Mouse (Mus musculus) mouse embryonic stem cell (cell line): ENCODE data around the gene Hs3st5.

Experiments
- in situ Hi-C, 2 experiments: fragments of 300-500 bp; cut with MboI; formaldehyde crosslinking; loops; 1 replicate in 1 of 2; 3 replicates in 1 of 2; pipeline ENCODE4 v1.14.3; 2019 to 2020; ENCODE audit warnings: low sequenced_read_pairs in 2 of 2, low pct_unique_long_range_greater_than_20kb in 1 of 2, mixed read lengths in 1 of 2; ENCODE audit not compliant: unreplicated experiment in 1 of 2

Gene Hs3st5

GRCm38 (mm10) chr10:36754471-36754870 lies 247.9 kb downstream of the Hs3st5 start:
- in situ Hi-C loops = no loop called here

- in situ Hi-C loops = no loop called here
These were observed 267.0 kb downstream of the Hs3st5 start for GRCm38 (mm10) chr10:36773595-36773994.

GRCm38 (mm10) chr10:36774898-36775297 lies 268.3 kb downstream of the Hs3st5 start:
- in situ Hi-C loops = loop anchor here in 1 of 2 experiments (25.0 kb wide), 1 partner anchor 238 kb away; no protein-coding TSS in a partner anchor

GRCm38 (mm10) chr10:36781641-36782040 lies 275.0 kb downstream of the Hs3st5 start:
- in situ Hi-C loops = loop anchor here in 1 of 2 experiments (25.0 kb wide), 1 partner anchor 244 kb away; no protein-coding TSS in a partner anchor

GRCm38 (mm10) chr10:36786970-36787369 lies 280.4 kb downstream of the Hs3st5 start:
- in situ Hi-C loops = loop anchor here in 1 of 2 experiments (25.0 kb wide), 1 partner anchor 250 kb away; no protein-coding TSS in a partner anchor

- in situ Hi-C loops = loop anchor here in 1 of 2 experiments (25.0 kb wide), 1 partner anchor 254 kb away; no protein-coding TSS in a partner anchor
These were observed 285.2 kb downstream of the Hs3st5 start for GRCm38 (mm10) chr10:36791771-36792170.

GRCm38 (mm10) chr10:36795311-36795710 lies 288.7 kb downstream of the Hs3st5 start:
- in situ Hi-C loops = loop anchor here in 1 of 2 experiments (25.0 kb wide), 1 partner anchor 258 kb away; no protein-coding TSS in a partner anchor

- in situ Hi-C loops = no loop called here
These were observed 294.4 kb downstream of the Hs3st5 start for GRCm38 (mm10) chr10:36800925-36801482.

GRCm38 (mm10) chr10:36803705-36804104 lies 297.1 kb downstream of the Hs3st5 start:
- in situ Hi-C loops = no loop called here

- in situ Hi-C loops = no loop called here
These were observed 298.7 kb downstream of the Hs3st5 start for GRCm38 (mm10) chr10:36805265-36805664.

- in situ Hi-C loops = no loop called here
These were observed 299.2 kb downstream of the Hs3st5 start for GRCm38 (mm10) chr10:36805788-36806187.

- in situ Hi-C loops = no loop called here
These were observed 300.4 kb downstream of the Hs3st5 start for GRCm38 (mm10) chr10:36807007-36807406.

GRCm38 (mm10) chr10:36818867-36819266 lies 312.3 kb downstream of the Hs3st5 start:
- in situ Hi-C loops = no loop called here

- in situ Hi-C loops = no loop called here
These were observed 322.5 kb downstream of the Hs3st5 start for GRCm38 (mm10) chr10:36829079-36829478.

- in situ Hi-C loops = no loop called here
These were observed 325.6 kb downstream of the Hs3st5 start for GRCm38 (mm10) chr10:36832204-36832603.

GRCm38 (mm10) chr10:36834224-36834623 lies 327.6 kb downstream of the Hs3st5 start:
- in situ Hi-C loops = no loop called here

- in situ Hi-C loops = no loop called here
These were observed 329.4 kb downstream of the Hs3st5 start for GRCm38 (mm10) chr10:36835836-36836516.

GRCm38 (mm10) chr10:36850231-36850630 lies 343.6 kb downstream of the Hs3st5 start:
- in situ Hi-C loops = no loop called here

- in situ Hi-C loops = no loop called here
These were observed 355.7 kb downstream of the Hs3st5 start for GRCm38 (mm10) chr10:36862127-36862895.
